Mouse (Mus musculus): ENCODE measurements at regions not wholly inside any gene's neighbourhood (a gene's known extent, or its start where the extent isn't known, plus 50 kb on each side); places are given as distances from the start of the nearest gene placed in this dataset.

DNA sequence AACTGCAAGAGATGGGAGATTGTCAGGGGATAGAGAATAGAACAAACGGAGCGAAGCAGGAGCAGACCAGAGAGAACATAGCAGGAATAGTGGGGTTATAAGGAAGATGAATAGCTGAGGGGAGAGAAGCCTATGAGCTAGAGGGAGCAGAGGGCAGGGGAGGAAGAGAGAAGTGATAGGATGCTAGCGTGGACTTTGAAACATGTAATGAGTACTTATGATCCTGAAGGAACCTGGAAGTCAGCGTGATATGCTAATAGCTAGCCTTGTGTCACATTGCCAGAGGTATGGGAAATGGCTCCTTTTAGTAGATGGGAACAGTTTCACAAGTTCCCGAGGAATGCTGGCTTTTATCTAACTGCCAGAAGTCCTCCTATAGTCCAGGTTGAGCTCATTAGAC, 51.8 kb downstream of the Calml3 start:
- Histone ChIP-seq H3K4me3 (no peak overlapping the region), H3K4me1 (peaks cover 1% of the 10 kb centered on the region; the same call in 1 of the 2 replicates), H3K27me3 (ENCODE audit: low read depth, poor library complexity, severe bottlenecking) (no peaks in the 10 kb centered on the region), H3K9me3 (replicated peaks) (no peaks in the 10 kb centered on the region), H3K27ac (replicated peaks) (no peak overlapping the region), H3K36me3 (no peaks in the 10 kb centered on the region)
- DNase-seq (ENCODE audit: low spot score) = no peak
- 90% methylated on average over 5 of the region's 5 CpGs for WGBS

DNA sequence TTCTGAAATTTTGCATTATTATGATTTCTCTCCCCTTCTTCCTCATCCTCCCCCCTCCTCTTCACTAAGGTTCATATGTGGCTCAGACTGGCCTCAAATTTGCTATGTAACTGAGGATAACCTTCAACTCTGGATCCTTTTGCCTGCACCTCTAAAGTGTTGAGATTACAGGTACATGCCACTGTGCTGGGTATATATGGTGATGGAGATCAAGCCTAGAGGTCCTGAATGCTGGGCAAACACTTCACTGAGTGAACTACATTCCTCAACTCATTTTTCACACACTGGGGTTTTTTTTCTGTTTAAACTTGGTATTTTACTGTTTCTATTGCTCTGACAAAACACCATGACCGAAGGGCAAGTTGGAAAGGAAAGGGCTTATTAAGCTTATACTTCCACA, 52.9 kb downstream of the Calml3 start:
- WGBS = 83% methylated on average over 1 of the region's 1 CpGs
- DNase-seq (ENCODE audit: low spot score) = no peak
- H3K27me3 ChIP-seq (ENCODE audit: low read depth, poor library complexity, severe bottlenecking) = no peaks in the 10 kb centered on the region
- H3K27ac ChIP-seq (replicated peaks) = no peak overlapping the region
- no peak overlapping the region for H3K4me3 ChIP-seq
- H3K4me1 ChIP-seq = peaks cover 11% of the 10 kb centered on the region
- H3K9me3 ChIP-seq (replicated peaks) = no peaks in the 10 kb centered on the region
- H3K36me3 ChIP-seq = no peaks in the 10 kb centered on the region

DNA sequence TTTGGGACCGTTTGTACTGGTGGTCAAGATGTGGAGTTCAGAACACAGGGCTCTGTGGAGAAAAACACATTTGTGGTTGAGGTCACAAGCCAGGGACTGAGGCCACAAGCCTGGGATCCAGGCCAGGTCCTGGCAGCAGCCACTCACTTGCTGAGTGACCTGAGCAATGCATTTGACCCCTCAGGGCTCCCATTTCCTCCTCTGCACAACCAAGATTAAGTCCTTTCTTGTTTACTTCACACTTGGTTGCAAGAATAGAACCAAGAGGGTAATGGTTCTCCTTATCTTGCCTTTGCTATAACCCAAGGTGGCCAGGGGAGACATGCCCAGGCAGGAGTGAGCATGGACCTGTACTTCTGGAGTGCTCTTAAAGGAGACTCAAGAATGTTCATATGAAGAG, 53.4 kb downstream of the Calml3 start:
- Histone ChIP-seq H3K27me3 (ENCODE audit: low read depth, poor library complexity, severe bottlenecking) (no peaks in the 10 kb centered on the region), H3K36me3 (no peaks in the 10 kb centered on the region), H3K27ac (replicated peaks) (no peak overlapping the region), H3K9me3 (replicated peaks) (no peaks in the 10 kb centered on the region), H3K4me3 (no peak overlapping the region), H3K4me1 (peaks cover 11% of the 10 kb centered on the region)
- no peak for DNase-seq (ENCODE audit: low spot score)
- WGBS = 72% methylated on average over 1 of the region's 1 CpGs

GRCm38 (mm10) chr13:3749646-3750045, 54.5 kb downstream of the Calml3 start:
- DNase-seq (ENCODE audit: low spot score) = no peak
- 89% methylated on average over 3 of the region's 3 CpGs for WGBS

DNA sequence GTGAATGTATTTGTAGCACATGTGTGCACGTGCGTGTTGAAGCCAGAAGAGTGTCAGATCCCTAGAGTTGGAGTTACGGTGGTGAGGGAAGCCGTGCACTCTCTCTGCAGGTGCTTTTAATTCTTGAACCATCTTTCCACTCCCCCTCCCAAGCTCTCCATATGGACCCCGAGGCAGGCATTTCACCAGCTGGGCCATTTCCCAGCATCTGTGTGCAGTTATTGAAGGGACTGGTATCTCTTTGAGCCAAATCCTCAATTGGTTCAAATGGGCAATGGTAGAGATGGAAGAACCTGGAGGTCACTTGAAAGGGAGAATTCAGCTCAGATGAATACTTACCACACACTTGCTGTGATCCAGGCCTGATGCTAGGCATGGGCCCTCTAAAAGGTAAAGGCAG, 55.3 kb downstream of the Calml3 start:
- Histone ChIP-seq H3K36me3 (no peaks in the 10 kb centered on the region), H3K4me1 (peaks cover 11% of the 10 kb centered on the region), H3K9me3 (replicated peaks) (no peaks in the 10 kb centered on the region), H3K27me3 (ENCODE audit: low read depth, poor library complexity, severe bottlenecking) (no peaks in the 10 kb centered on the region), H3K4me3 (no peak overlapping the region), H3K27ac (replicated peaks) (no peak overlapping the region)
- WGBS = 84% methylated on average over 5 of the region's 5 CpGs
- DNase-seq (ENCODE audit: low spot score) = no peak

More at GRCm38 (mm10) chr13:3749646-3750045, 54.5 kb downstream of the Calml3 start:
- Histone ChIP-seq H3K9me3 (replicated peaks) (no peaks in the 10 kb centered on the region), H3K4me3 (no peak overlapping the region), H3K4me1 (peaks cover 11% of the 10 kb centered on the region), H3K27me3 (ENCODE audit: low read depth, poor library complexity, severe bottlenecking) (no peaks in the 10 kb centered on the region), H3K27ac (replicated peaks) (no peak overlapping the region), H3K36me3 (no peaks in the 10 kb centered on the region)

DNA sequence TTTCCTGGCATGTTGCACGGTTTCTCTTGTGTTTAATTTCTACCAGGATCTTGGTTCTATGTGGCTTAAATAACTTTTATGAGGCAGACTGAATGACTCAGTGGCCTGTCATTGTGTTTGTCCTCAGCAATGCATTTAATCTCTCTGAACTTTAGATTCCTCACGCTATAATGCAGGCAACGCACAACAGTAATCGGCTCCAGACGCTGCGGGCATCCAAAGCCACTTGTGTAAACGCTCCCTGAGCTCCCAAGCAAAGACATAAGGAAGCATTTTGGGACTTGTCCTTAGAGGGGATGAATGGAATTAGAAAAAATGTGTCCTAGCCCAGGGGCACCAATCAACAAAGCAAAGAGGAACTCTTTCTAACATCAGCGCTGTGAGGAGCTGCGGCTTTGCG, 57.6 kb downstream of the Calml3 start:
- H3K4me1 ChIP-seq = peaks cover 21% of the 10 kb centered on the region
- 53% methylated on average over 10 of the region's 10 CpGs for WGBS
- no peaks in the 10 kb centered on the region for H3K36me3 ChIP-seq
- no peaks in the 10 kb centered on the region for H3K9me3 ChIP-seq (replicated peaks)
- no peak overlapping the region; the same call in 1 of the 2 replicates for H3K27ac ChIP-seq (replicated peaks)
- no peaks in the 10 kb centered on the region for H3K27me3 ChIP-seq (ENCODE audit: low read depth, poor library complexity, severe bottlenecking)
- H3K4me3 ChIP-seq = no peak overlapping the region
- DNase-seq (ENCODE audit: low spot score) = peak; percentile 20

DNA sequence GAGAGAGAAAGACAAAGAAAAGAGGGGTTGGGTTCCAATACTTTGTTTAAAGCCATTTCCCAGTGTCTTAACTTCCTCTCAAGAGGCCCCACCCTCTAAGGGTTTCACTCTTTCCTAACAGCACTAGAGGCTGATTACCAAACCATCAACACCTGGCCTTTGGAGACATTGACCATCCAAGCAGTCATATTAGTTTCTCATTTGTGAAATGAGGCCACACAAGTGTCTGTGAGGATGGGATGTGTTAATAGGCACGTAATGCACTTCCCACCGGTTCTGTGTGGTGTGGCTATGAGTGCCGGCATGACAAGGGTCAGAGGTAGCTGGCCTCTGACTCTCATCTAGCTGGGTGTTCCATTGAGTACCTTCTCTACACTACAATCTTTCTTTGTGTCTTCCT, 59.2 kb downstream of the Calml3 start:
- Histone ChIP-seq H3K36me3 (no peaks in the 10 kb centered on the region), H3K27ac (replicated peaks) (no peak overlapping the region), H3K9me3 (replicated peaks) (no peaks in the 10 kb centered on the region), H3K27me3 (ENCODE audit: low read depth, poor library complexity, severe bottlenecking) (no peaks in the 10 kb centered on the region), H3K4me3 (no peak overlapping the region), H3K4me1 (peaks cover 21% of the 10 kb centered on the region)
- DNase-seq (ENCODE audit: low spot score) = no peak
- 83% methylated on average over 3 of the region's 3 CpGs for WGBS

DNA sequence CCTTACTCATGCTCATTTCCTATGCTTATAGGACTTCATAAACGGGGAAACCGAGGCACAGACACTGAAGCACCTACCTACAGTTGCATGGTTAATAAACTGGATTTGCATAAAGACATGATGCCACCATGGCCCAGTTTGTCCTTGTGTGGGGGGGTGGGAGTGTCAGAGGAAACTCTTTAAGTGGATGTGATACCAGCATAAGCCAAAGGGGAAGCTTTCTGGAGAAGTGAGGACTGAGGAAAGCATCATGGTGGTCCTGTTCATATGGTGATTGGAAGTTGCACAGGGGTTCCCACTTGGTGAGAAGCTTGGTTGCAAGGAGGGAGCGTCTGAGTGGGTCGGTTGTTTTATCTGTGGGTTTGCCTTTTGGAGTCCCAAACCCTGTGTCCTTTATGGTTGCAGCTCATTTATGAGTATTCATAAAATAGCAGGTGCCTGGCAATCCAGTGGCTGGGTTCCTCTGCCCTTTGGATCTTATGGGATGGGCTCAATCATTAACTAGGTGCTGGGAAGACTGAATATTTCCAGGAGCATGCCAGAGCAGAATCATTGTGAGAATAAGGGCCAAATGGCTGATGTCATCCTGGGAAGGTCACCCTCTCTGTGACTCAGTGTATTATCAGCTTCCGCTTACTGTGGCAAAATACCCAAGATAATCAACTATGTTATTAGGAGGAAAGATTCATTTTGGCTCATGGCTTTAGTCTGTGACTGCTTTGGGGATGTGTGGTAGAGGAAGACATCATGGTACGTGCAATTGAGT, 60.2 kb downstream of the Calml3 start:
- H3K36me3 ChIP-seq = no peaks in the 10 kb centered on the region
- no peak overlapping the region for H3K4me3 ChIP-seq
- H3K9me3 ChIP-seq (replicated peaks) = no peaks in the 10 kb centered on the region
- 93% methylated on average over 6 of the region's 6 CpGs for WGBS
- DNase-seq (ENCODE audit: low spot score) = no peak
- no peak overlapping the region for H3K27ac ChIP-seq (replicated peaks)
- H3K4me1 ChIP-seq = peaks cover 21% of the 10 kb centered on the region
- H3K27me3 ChIP-seq (ENCODE audit: low read depth, poor library complexity, severe bottlenecking) = no peaks in the 10 kb centered on the region

GRCm38 (mm10) chr13:3742763-3743401, 61.2 kb downstream of the Calml3 start:
- DNase-seq (ENCODE audit: low spot score) = no peak
- Histone ChIP-seq H3K4me3 (no peak overlapping the region), H3K27me3 (ENCODE audit: low read depth, poor library complexity, severe bottlenecking) (no peaks in the 10 kb centered on the region), H3K9me3 (replicated peaks) (no peaks in the 10 kb centered on the region), H3K4me1 (peaks cover 21% of the 10 kb centered on the region), H3K27ac (replicated peaks) (peak overlapping the region; percentile 55; the same call in 1 of the 2 replicates), H3K36me3 (no peaks in the 10 kb centered on the region)
- WGBS = 56% methylated on average over 4 of the region's 4 CpGs

GRCm38 (mm10) chr13:3742094-3742730, 61.9 kb downstream of the Calml3 start:
- no peak overlapping the region for H3K4me3 ChIP-seq
- 82% methylated on average over 2 of the region's 2 CpGs for WGBS
- no peaks in the 10 kb centered on the region for H3K27me3 ChIP-seq (ENCODE audit: low read depth, poor library complexity, severe bottlenecking)

DNA sequence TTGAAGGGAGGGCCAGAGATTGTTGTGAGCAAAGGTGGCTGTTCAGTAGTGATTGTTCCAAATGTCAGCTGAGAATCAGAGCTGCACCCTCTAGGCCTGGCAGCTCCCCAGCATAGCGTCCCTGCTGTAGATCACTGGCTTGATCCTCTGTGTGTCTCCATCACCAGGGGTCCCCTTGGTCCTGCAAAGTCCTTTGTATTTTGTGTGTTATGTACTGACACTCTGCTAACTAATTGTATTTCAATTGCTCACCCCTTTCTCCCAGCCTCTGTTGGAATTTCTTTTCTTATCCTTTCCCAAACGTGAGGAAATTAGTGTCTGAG, 73.5 kb downstream of the Calml3 start:
- DNase-seq (ENCODE audit: low spot score) = no peak
- Histone ChIP-seq H3K27me3 (ENCODE audit: low read depth, poor library complexity, severe bottlenecking) (peaks cover 3% of the 10 kb centered on the region; the same call in 1 of the 2 replicates), H3K4me1 (peaks cover 30% of the 10 kb centered on the region), H3K27ac (replicated peaks) (peak overlapping the region; percentile 72), H3K36me3 (no peaks in the 10 kb centered on the region), H3K9me3 (replicated peaks) (no peaks in the 10 kb centered on the region), H3K4me3 (no peak overlapping the region)
- WGBS = 6% methylated on average over 2 of the region's 2 CpGs

More at GRCm38 (mm10) chr13:3742094-3742730, 61.9 kb downstream of the Calml3 start:
- DNase-seq (ENCODE audit: low spot score) = peak; percentile 24
- H3K27ac ChIP-seq (replicated peaks) = peak overlapping the region; percentile 55; the same call in 1 of the 2 replicates
- peaks cover 19% of the 10 kb centered on the region for H3K4me1 ChIP-seq
- no peaks in the 10 kb centered on the region for H3K9me3 ChIP-seq (replicated peaks)
- H3K36me3 ChIP-seq = no peaks in the 10 kb centered on the region

DNA sequence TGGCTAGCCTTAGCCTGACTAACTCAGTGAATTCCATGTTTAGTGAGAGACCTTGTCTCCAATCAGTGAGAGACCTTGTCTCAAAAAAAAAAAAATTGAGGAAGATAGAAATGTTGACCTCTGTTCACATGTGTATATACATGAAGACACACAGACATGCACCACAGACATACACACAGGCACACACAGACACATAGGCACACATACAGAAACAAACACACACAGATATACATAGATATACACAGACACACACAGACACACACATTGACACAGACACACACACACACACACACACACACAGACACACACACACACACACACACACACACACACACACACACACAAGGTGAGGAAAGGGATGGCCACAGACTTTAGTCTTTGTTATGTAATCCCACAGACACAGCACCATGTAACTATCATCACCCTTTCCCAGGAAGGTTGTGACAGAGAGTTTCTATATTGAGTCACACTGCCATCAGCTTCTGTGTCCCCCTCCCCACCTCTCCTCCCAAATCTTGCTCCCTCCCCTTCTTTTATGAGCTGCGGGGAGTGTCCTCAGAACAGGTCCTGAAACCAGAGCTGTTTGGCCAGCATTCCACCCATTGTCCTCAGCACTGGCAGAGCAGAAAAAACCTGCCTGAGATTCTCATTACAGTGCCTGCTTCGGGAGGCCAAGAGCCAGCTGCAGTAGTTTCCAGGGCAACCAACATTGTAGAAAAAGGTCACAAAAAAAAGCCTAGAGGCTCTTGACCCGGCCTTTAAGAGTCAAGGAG, 74.0 kb downstream of the Calml3 start:
- Histone ChIP-seq H3K9me3 (replicated peaks) (no peaks in the 10 kb centered on the region), H3K27ac (replicated peaks) (peak overlapping the region; percentile 72), H3K4me1 (peaks cover 30% of the 10 kb centered on the region), H3K4me3 (no peak overlapping the region), H3K36me3 (no peaks in the 10 kb centered on the region), H3K27me3 (ENCODE audit: low read depth, poor library complexity, severe bottlenecking) (peaks cover 3% of the 10 kb centered on the region; the same call in 1 of the 2 replicates)
- DNase-seq (ENCODE audit: low spot score) = peak; percentile 73
- 3% methylated on average over 3 of the region's 3 CpGs for WGBS

All from midbrain, embryonic 10.5 days (tissue).